Mouse (Mus musculus): ENCODE measurements at regions not wholly inside any gene's neighbourhood (a gene's known extent, or its start where the extent isn't known, plus 50 kb on each side); places are given as distances from the start of the nearest gene placed in this dataset.

GRCm38 (mm10) chr7:136607278-136608120, 286.9 kb upstream of the Mgmt start:
- TF ChIP-seq CTCF (IDR thresholded peaks at IDR 0.05; ENCODE audit: control insufficient read depth, insufficient read depth, insufficient read length) = no peak
- TF ChIP-seq MYOD1 (IDR thresholded peaks at IDR 0.05; ENCODE audit: control insufficient read depth, insufficient read length, low read depth) = no peak
- TF ChIP-seq MYOG (IDR thresholded peaks at IDR 0.05; ENCODE audit: control insufficient read depth, extremely low read depth, insufficient read length) = no peak
- TF ChIP-seq FOSL1 (IDR thresholded peaks at IDR 0.05; ENCODE audit: insufficient read depth, low read length, poor library complexity, severe bottlenecking) = no peak
- TF ChIP-seq USF1 (IDR thresholded peaks at IDR 0.05; ENCODE audit: low read depth) = no peak
